Mouse (Mus musculus) E14TG2a.4 (cell line): ENCODE measurements around the gene Trappc13.

Experiments
- CTCF ChIP-seq: conservative IDR thresholded peaks from 2 replicates; pipeline ENCODE4 v1.5.1; 2014; ENCODE audit warnings: low read length
- NANOG ChIP-seq: IDR thresholded peaks from 2 replicates; pipeline ENCODE4 v1.6.1; 2014; ENCODE audit warnings: borderline replicate concordance, low read length, mixed read lengths

- no peak for TF ChIP-seq CTCF
- TF ChIP-seq NANOG, result no peak
Observed at GRCm38 (mm10) chr13:104179176-104179888, 1.1 kb upstream of the Trappc13 start.
